Mouse (Mus musculus) WW6 (cell line): ENCODE data around the gene Plod2.

Source experiments
- DNase-seq: peaks from one replicate; pipeline ENCODE4 v3.0.0-alpha.2; 2013; ENCODE audit warnings: low read depth, low spot score

The Plod2 gene

GRCm38 (mm10) chr9:92555006-92555958, 13.3 kb downstream of the Plod2 start:
- no peak for DNase-seq

DNA sequence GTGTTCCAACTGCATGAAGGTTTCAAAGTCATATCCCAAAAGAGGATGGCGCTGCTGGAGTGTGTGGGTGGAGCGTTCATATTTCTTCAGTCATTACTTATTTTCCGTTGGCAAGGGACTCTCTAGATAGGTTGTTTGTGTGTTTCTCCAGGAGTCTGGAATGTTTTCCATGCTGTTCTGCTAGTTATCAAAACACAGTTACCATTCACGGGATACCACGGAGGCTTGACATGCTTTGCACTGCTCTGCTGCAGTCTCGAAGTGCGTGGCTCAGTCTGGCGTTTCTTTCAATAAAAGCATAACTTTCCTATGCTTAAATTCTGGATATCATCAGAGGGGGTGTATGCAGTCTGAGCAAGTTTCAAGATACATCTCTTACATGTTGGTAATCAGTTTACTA, 17.7 kb downstream of the Plod2 start:
- DNase-seq: no peak

DNA sequence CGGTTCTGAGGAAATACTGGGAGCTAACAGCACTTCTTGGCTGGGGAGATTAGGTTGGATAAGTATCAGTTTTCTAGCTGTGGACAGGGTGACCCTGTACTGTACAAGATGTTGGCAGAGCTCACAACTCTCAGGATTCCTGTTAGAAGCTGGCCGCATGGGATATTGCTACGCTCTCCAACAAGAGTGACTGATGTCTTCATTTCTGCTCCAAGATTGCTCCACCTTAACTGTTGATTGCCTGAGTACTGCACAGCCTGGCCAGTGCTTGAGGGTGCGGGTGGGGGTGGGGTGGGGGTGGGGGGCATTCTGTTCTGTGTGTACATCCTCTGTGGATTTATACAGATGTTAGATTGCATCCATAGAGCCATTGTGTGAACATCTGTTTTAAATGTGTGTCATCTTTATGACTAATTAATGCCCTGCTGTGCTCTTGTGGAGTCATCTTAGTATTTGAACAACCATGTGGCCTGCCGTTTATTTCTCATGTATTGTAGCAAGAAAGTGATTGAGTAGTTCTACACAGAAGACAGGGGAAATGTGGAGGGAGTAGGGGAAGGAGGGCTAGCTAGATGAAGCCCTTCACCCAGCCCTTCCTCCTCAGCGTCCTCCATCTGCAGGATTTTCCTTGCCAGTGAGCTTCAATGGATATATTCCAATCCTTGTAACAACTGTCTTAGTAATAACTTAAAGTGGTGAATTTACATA, 19.0 kb downstream of the Plod2 start:
- DNase-seq: no peak

DNA sequence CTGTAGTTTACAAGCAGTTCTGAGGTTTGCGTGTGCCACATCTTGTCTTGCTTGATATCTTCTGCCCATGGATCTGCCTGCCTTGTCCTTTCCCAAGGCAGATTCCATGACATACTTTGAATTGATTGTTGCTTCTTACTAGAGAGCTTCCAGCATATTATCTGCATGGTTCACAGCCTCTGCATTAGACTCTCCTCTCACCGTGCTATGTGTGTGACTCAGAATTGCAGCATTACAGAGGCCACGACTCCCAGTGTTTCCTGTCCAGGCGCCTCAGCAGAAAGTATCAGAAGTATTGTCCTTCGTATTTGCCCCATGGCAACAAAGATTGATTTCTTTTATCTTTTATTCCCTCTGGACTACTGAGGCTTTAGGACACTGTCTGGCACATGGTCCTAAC, 20.4 kb downstream of the Plod2 start:
- no peak for DNase-seq

DNA sequence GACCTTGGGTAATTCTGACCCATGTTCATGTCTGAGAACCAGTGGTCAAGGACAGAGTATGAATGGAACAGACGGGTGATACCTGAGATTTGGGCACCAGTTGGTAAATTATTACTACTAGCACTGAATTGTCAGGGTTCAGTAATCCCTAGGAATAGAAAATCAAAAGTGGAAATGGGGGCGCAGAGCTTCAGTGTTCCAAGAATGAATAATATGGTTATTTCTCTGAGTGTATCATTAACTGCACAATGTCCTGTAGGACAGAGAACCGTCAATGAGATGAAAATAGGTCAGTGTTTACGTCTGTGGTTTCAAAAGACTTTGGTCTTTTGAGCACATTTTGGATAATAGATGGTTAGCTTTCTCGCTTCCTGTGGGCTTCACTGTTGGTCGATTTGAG, 21.3 kb downstream of the Plod2 start:
- no peak for DNase-seq

DNA sequence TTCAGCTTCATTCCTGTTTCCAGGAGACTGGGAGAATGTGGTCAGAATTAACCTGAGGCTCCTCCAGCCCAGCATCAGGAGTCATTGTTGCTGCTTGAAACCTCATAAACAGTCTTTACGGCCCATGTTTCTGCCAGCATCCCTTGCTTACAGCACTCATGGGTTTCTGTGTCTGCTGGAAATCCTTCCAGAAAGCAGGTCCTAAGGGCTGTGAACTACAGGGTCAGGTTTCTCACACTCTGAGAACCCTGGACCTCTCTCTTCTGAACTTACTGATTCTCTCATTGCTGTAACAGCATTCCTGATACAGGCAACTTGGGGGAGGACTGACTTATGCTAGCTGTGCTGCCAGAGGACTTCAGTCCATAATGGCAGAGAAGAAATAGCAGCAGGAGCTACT, 22.4 kb downstream of the Plod2 start:
- DNase-seq: no peak

DNA sequence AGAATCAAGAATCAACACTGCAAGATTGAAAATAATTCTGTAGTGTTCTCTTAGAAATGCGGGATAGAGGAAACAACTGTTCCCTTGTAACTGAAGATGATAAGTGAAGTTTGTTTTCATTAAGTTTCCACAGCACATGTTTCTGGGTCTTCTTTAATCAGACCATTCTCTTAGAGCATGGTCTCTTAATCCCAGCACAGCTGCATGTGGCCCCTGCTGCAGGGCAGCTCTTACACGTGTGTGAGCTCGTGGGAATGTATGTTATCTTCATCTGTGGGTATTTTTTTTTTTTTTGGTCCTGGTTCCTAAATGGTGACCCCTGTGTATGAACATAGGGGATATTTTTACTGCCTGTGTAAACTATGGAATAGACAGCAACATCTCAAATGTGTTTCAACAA, 24.2 kb downstream of the Plod2 start:
- no peak for DNase-seq

DNA sequence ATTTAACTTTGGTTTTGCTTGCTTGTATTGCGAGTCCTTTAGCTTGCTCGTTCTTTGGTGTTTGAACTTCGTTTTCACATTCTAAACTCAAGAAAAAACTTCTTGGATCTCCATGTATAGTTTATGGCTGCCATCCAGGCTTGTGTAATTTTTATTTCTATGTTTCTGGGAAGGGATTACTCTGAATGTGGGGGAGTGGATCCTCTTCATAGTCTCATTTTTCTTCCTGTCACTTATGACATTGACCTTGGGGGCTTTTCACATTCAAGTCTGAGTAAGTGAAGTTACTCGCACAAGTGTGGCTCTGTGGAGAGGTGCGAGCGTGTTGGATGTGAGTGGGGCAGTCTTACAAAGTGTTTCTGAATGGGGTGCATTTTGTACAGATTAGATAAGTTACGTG, 25.5 kb downstream of the Plod2 start:
- DNase-seq: no peak

GRCm38 (mm10) chr9:92568798-92569197, 26.8 kb downstream of the Plod2 start:
- no peak for DNase-seq

- DNase-seq: no peak
Measured at GRCm38 (mm10) chr9:92572376-92573108, 30.5 kb downstream of the Plod2 start.

- no peak for DNase-seq
Measured at GRCm38 (mm10) chr9:92583876-92584275, 41.9 kb downstream of the Plod2 start.

DNA sequence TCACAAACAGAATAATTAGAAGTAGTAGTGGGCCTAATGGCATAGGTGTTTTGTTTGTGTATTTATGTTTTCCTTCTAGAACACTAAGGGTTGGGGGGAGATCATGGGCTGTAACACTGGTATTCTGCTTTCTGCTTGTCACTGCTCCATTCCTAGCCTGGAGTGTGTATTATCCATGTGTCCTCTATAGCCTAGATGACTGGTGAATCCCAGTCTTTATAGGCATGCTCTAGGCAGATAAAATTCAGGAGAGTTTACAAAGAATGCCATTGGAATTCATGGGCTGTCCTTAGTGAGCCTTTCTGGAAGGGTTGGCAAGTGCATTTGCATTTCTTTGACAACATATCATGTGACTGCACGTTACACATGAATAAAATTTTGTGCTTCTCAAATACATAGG, 44.0 kb downstream of the Plod2 start:
- DNase-seq: no peak

- no peak for DNase-seq
Measured at GRCm38 (mm10) chr9:92587391-92587790, 45.4 kb downstream of the Plod2 start.

- no peak for DNase-seq
Measured at GRCm38 (mm10) chr9:92588226-92588625, 46.2 kb downstream of the Plod2 start.

DNA sequence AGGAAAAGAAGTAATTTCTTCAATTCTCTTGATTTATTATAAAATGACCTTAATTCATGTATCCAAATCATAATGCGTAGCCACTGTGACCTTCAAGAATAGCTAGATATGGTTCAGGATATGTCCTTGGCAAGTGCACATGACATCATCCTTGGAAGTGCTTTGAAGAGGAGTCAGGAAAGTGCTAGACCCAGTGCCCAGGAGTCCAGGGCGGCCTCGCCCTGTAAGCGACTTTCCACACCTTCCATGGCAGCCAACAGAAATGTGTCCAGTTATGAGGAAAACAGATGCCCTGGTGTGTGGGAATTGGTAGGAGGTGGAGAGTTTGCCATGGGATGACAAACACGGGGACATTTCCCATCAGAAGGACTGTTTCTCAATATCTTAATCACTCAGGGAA, 47.0 kb downstream of the Plod2 start:
- DNase-seq: no peak

GRCm38 (mm10) chr9:92591482-92591881, 49.5 kb downstream of the Plod2 start:
- no peak for DNase-seq

DNA sequence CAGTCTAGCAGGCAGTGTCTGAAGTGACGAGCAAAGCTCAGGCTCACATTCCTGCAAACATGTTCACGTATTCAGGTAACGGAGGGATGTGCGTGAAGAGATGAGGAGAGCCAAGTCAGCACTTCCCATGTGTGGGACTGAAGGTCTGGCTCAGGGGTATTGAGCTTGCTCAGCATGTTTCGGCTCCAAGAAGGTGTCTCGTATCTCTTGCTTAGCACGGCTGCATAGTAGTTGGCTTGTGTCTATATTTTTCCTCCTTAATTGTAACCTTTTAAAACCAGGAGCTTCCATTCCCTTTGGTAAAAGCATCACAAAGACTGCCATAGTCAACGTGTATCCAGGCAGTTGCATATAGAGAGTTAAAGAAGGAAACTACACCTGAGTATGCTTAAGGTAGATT, 50.7 kb downstream of the Plod2 start:
- no peak for DNase-seq

- no peak for DNase-seq
Measured at GRCm38 (mm10) chr9:92594491-92594890, 52.5 kb downstream of the Plod2 start.

DNA sequence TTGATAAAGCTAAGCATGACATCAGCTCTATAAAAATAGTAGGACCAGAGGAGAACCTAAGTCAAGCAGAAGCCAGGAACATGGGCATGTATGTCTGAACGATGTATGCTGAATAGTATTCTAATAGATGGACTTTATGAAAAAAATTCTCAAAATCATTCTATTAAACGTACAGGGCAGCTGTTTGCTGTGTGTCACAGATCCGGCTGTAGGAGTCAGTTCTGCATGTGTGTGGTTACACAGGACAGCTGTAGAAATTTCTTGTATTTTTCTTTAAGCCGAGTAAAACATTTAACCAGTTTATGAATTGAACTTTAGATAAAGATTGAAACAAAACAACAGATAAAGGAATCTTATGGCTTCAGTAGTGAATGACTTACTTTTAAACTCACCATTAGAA, 53.3 kb downstream of the Plod2 start:
- DNase-seq: no peak

DNA sequence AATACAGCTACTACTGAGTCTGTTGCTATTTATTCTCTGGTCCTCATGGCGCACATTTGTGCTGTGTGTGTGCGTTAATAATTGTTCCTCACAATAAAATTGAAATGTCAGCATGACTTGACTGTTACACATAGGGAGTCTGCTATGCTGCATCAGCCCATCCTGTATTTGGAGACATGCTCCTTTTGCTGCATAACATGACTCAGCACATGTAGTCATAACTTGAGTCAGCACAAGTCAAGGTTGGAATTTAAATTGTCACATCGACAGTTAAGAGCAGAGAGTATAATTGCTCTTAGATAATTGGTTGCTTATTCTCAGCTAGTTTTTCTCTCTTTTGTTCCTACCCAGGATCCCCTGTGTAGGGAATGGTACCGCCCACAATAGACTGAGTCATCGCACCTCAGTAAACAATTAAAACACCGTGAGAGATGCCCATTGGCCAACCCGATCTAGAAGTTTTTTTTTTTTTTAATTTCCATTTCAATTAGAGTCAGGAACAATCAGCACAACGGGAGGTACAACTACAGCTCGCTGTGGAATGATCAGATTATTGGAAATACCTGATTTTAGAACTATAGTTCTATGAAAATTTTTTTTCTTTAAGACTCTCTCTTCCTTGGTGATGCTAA, 55.0 kb downstream of the Plod2 start:
- DNase-seq: no peak

DNA sequence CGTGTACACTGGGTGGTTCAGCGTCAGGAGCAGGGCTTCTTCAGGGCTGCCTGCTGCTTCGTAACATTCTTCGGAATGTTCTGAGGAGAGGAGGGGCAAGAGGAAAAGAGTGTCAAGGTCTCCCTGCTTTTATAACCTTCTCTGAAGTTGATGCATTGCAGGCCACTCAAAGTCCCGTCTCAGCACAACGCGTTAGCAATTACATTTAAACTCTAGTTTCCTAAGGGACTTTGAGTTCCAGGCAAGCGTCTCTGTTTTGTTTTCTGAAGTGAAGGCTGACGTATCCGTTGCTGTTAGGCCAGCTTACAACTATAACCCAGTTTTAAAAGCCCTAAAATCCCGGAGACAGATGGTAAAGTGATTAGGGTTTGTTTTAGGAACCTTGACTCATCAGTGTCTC, 55.8 kb downstream of the Plod2 start:
- no peak for DNase-seq
